ENCODE assay signal across 9 mouse cellular contexts in the genomic region with DNA sequence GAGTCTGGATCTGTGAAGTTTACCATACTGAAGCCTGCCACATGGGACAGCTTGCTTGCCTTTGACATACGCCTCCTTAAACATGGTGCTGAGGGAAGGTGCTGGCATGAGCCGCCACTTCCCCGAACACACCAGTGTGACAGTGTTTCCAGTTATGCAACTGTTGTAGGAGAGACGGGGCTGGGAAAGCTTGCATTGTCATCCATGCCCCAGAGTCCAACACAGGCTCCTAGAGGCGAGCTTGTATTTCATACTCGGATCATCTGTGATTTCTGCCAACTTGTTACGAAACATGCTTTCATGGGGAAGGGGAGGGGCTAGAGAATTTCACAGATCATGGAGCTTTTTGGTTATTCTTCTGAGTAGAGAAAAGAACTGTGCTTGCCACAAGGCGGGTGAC.
DNase-seq lines count a peak whose midpoint lies in the region; ATAC-seq and TF ChIP-seq lines count a peak whose summit lies in the region.
"Had no signal": no experiment of that assay in that cellular context is flagged by ENCODE, and none has a peak within 500 bp of the region (broad histone marks: within the 10 kb centered on the region; RNA-seq: fewer than 3 reads in every experiment).

No protein-coding gene starts in this region.

- no peak for TF ChIP-seq CTCF in forebrain, postnatal 0 days (IDR thresholded peaks at IDR 0.05; ENCODE audit: low read depth)

- H3K4me1 ChIP-seq in forebrain, postnatal 0 days (ENCODE audit: insufficient read depth) = no peaks in the 10 kb centered on the region
- H3K4me1 ChIP-seq in forebrain, embryonic 14.5 days (ENCODE audit: control insufficient read depth, insufficient read depth, low read length) = no peaks in the 10 kb centered on the region
- no peaks in the 10 kb centered on the region for H3K4me1 ChIP-seq in embryonic facial prominence, embryonic 15.5 days
- H3K4me1 ChIP-seq in midbrain, embryonic 16.5 days (ENCODE audit: control insufficient read depth, insufficient read depth, low read length) = no peaks in the 10 kb centered on the region

- ATAC-seq in forebrain, postnatal 0 days = peak; percentile 90
- ATAC-seq in forebrain, embryonic 14.5 days = no peak
- ATAC-seq in embryonic facial prominence, embryonic 15.5 days (ENCODE audit: insufficient number of reproducible peaks, low FRiP score, low TSS enrichment, low read depth) = no peak
- no peak for ATAC-seq in midbrain, embryonic 16.5 days

- no peak overlapping the region for H3K9ac ChIP-seq in forebrain, postnatal 0 days
- no peak overlapping the region for H3K9ac ChIP-seq in forebrain, embryonic 14.5 days (ENCODE audit: low read length)
- H3K9ac ChIP-seq in embryonic facial prominence, embryonic 15.5 days = no peak overlapping the region
- no peak overlapping the region for H3K9ac ChIP-seq in midbrain, embryonic 16.5 days (ENCODE audit: low read depth, low read length)

- no peak overlapping the region for H3K4me3 ChIP-seq in forebrain, postnatal 0 days (ENCODE audit: low read depth, low read length)
- no peak overlapping the region for H3K4me3 ChIP-seq in forebrain, embryonic 14.5 days (ENCODE audit: low read depth, low read length)
- no peak overlapping the region for H3K4me3 ChIP-seq in embryonic facial prominence, embryonic 15.5 days (replicated peaks)
- H3K4me3 ChIP-seq in midbrain, embryonic 16.5 days (ENCODE audit: low read depth, low read length) = no peak overlapping the region

- peak; percentile 22 for DNase-seq in forebrain, postnatal 0 days
- no peak for DNase-seq in forebrain, embryonic 14.5 days (ENCODE audit: low spot score)
- peak; percentile 48 to 76 for DNase-seq in layer of hippocampus, adult 18-20 months (ENCODE audit: low spot score in 2 of 2)
- peak; percentile 68 for DNase-seq in lung, postnatal 36 days
- DNase-seq in cerebellum, postnatal 10 days = no peak
- DNase-seq in retina, embryonic 14.5 days (ENCODE audit: low spot score) = no peak

- no peaks in the 10 kb centered on the region for H3K27me3 ChIP-seq in forebrain, postnatal 0 days (ENCODE audit: insufficient read depth, low read length)
- H3K27me3 ChIP-seq in forebrain, embryonic 14.5 days (replicated peaks; ENCODE audit: control insufficient read depth, insufficient read depth, low read length) = no peaks in the 10 kb centered on the region
- H3K27me3 ChIP-seq in embryonic facial prominence, embryonic 15.5 days = no peaks in the 10 kb centered on the region
- H3K27me3 ChIP-seq in midbrain, embryonic 16.5 days (ENCODE audit: control insufficient read depth, insufficient read depth, low read depth, low read length) = no peaks in the 10 kb centered on the region

- no peaks in the 10 kb centered on the region for H3K36me3 ChIP-seq in forebrain, postnatal 0 days (ENCODE audit: insufficient read depth)
- H3K36me3 ChIP-seq in forebrain, embryonic 14.5 days (ENCODE audit: control insufficient read depth, insufficient read depth, low read length) = no peaks in the 10 kb centered on the region
- 0 out of 2 replicates have a peak, but pooled peaks cover 6% of the 10 kb centered on the region for H3K36me3 ChIP-seq in embryonic facial prominence, embryonic 15.5 days
- no peaks in the 10 kb centered on the region for H3K36me3 ChIP-seq in midbrain, embryonic 16.5 days (ENCODE audit: control insufficient read depth, insufficient read depth, low read length)

- no peak overlapping the region for H3K4me2 ChIP-seq in forebrain, postnatal 0 days (ENCODE audit: low read depth)
- no peak overlapping the region for H3K4me2 ChIP-seq in forebrain, embryonic 14.5 days (ENCODE audit: low read length)
- no peak overlapping the region for H3K4me2 ChIP-seq in embryonic facial prominence, embryonic 15.5 days (replicated peaks)
- no peak overlapping the region for H3K4me2 ChIP-seq in midbrain, embryonic 16.5 days (ENCODE audit: low read length)

- no peaks in the 10 kb centered on the region for H3K9me3 ChIP-seq in forebrain, postnatal 0 days (ENCODE audit: low read length)
- no peaks in the 10 kb centered on the region for H3K9me3 ChIP-seq in forebrain, embryonic 14.5 days (replicated peaks; ENCODE audit: control insufficient read depth, low read length)
- no peaks in the 10 kb centered on the region for H3K9me3 ChIP-seq in embryonic facial prominence, embryonic 15.5 days (replicated peaks)
- H3K9me3 ChIP-seq in midbrain, embryonic 16.5 days (replicated peaks; ENCODE audit: control insufficient read depth, low read length, poor library complexity, severe bottlenecking) = no peaks in the 10 kb centered on the region

- 67% methylated on average over 8 of the region's 8 CpGs for WGBS in forebrain, postnatal 0 days
- WGBS in forebrain, embryonic 14.5 days = 85% methylated on average over 8 of the region's 8 CpGs
- WGBS in embryonic facial prominence, embryonic 15.5 days = 57% methylated on average over 8 of the region's 8 CpGs
- WGBS in midbrain, embryonic 16.5 days = 94% methylated on average over 8 of the region's 8 CpGs

- no peak overlapping the region for H3K27ac ChIP-seq in forebrain, postnatal 0 days (ENCODE audit: low read depth, low read length)
- no peak overlapping the region for H3K27ac ChIP-seq in forebrain, embryonic 14.5 days (ENCODE audit: low read depth, low read length)
- 0 out of 2 replicates have a peak overlapping the region, but pooled peaks have one; percentile 4 for H3K27ac ChIP-seq in embryonic facial prominence, embryonic 15.5 days (replicated peaks)
- no peak overlapping the region for H3K27ac ChIP-seq in midbrain, embryonic 16.5 days (ENCODE audit: low read length)
- H3K27ac ChIP-seq: kidney, postnatal 0 days had no signal

Comparison
In these comparisons a context has a peak if more than half of its experiments do, and no peak if none do; other contexts are left out.
1. DNase-seq: peak in forebrain, postnatal 0 days (single experiment), layer of hippocampus, adult 18-20 months (2 of 2) and lung, postnatal 36 days (single experiment); none in forebrain, embryonic 14.5 days (single experiment), cerebellum, postnatal 10 days (0 of 2) and retina, embryonic 14.5 days (single experiment).